Mouse (Mus musculus) cerebellum, adult 9-10 months (tissue): Measurements from ENCODE around the gene Iffo1.
"Not testable (repeated sequence)": the region's sequence is repeated elsewhere in the genome, so short reads cannot be mapped to it uniquely, and the experiment has no call there.

ENCODE experiments used
- DNase-seq: peaks from one replicate; pipeline ENCODE4 v3.0.0; 2022

Iffo1 gene

DNA sequence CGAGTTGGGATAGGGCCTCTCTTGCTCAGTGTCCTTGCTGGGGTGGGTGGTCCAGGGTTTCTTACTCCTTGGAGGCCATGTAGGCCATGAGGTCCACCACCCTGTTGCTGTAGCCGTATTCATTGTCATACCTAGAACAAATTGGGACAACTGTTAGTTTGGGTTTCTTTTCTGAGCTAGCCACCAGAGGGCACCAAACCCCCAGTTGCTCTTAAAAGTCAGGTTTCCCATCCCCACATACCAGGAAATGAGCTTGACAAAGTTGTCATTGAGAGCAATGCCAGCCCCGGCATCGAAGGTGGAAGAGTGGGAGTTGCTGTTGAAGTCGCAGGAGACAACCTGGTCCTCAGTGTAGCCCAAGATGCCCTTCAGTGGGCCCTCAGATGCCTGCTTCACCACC lies 16.9 kb downstream of the Iffo1 start:
- peak; percentile 75 for DNase-seq

DNA sequence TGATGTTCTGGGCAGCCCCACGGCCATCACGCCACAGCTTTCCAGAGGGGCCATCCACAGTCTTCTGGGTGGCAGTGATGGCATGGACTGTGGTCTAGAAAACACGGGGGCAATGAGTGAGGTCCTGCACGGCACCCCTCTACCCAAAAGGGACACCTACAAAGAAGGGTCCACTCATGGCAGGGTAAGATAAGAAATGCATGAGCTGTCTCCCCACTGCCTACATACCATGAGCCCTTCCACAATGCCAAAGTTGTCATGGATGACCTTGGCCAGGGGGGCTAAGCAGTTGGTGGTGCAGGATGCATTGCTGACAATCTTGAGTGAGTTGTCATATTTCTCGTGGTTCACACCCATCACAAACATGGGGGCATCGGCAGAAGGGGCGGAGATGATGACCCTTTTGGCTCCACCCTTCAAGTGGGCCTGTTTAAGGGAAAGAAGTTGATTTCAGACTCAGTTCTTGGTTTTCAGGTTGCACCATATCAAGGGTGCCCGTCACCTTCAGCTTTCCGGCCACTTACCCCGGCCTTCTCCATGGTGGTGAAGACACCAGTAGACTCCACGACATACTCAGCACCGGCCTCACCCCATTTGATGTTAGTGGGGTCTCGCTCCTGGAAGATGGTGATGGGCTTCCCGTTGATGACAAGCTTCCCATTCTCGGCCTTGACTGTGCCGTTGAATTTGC lies 17.7 kb downstream of the Iffo1 start:
- not testable (repeated sequence) for DNase-seq

- DNase-seq = peak; percentile 66
Measured at GRCm38 (mm10) chr6:125163801-125164657, 19.0 kb downstream of the Iffo1 start.

DNA sequence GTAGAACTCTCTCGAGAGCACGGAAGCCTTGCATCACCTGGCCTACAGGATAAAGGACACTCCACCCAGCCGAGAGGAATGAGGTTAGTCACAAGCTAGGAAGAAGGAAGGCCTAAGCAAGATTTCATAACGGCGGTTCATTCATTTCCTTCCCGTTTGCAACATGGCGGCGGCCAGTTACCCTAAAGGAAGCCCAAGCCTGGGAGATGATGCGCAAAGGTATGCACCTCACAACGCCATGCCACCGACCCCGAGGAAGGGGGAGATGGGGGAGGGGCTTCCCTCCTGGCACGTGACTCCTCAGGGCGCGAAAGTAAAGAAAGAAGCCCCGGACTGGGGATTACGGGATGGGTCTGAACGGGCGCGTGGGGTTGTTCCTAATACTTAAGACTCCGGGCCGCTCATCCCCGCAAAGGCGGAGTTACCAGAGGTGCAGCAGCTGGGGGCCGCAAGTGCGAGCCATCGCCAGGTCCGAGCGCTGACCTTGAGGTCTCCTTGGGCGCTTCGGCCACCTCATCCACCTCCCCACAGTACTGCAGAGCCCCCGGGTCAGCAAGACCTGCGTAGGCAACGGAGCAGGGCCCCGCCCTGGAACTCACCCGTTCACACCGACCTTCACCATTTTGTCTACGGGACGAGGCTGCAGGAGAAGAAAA lies 19.8 kb downstream of the Iffo1 start:
- DNase-seq = peak; percentile 82

DNA sequence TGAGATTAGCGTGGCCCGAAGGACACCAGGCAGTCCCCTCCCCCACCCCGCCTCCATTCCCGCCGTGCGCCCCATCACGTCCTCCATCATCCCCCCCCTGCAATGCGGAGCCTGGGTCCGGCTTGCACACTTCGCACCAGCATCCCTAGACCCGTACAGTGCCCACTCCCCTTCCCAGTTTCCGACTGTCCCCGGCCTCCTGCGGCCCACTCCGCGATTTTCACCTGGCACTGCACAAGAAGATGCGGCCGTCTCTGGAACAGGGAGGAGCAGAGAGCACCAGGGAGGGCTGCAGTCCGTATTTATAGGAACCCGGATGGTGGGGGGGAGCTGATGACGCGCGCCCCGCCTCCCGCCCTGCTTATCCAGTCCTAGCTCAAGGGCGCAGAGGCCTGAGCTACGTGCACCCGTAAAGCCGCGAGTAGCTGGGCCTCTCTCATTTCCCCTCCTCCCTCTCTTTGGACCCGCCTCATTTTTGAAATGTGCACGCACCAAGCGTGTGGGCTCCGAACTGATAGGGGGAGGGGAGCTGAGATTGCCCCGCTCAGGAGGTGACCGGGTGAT lies 20.4 kb downstream of the Iffo1 start:
- peak; percentile 99 for DNase-seq

DNA sequence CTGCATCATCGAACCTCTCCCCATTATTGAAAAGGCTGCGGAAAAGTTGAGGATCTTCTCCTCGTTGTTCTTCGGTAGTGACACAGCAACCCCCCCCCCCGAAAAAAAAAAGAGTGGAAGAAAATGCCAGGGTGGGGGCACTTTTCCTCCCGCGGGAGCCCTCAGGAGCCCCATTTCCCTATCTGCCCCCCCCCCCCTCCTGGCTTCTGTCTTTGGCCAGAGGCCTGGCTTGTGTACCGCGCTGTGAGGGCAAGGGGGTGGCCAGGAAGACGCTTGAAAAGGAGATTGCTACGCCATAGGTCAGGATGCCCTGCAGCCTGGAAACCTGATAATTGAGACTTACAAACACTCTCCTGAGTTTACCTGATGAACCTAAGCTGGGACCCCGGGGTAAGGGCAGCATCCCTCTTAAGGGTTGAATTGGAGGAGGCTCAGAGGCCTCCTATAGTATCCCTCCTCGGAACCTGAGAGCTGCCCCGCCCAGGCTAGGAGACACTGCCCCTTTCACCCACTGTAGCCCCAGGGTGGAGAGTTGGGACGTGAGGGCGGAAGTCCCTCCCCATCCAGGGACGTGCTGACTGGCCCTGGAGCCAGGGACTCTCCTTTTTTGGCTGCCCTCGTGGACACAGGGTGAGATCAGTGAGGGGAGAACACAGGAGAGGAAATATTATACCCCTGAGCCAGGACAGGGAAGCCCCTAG lies 21.2 kb downstream of the Iffo1 start, which contains the start of gene Gapdh:
Gapdh (minus strand) TSS at position 417 of the 701 bp plus-strand sequence.
- peak; percentile 89 for DNase-seq

GRCm38 (mm10) chr6:125166861-125167650 lies 22.0 kb downstream of the Iffo1 start:
- peak; percentile 74 for DNase-seq

GRCm38 (mm10) chr6:125168086-125168485 lies 23.0 kb downstream of the Iffo1 start:
- DNase-seq = no peak

DNA sequence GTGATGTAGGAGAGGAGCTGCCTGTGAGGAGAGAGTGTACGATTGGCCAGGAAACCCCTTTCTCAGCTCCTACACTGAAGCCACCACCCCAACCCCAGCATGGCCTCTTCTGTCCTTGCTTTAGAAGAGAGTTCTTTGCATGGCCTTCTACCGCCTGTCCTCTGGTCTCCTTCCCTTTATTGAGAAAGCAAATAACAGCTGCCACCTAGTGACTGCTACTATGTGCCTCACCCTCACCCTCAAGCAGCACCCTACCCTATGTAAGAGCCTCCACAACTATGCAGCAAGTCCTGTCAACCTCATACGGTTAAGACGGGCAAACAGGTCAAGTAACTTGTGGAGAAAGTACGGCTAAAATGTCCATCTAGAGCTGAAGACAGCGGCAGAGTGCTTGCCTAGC lies 25.2 kb downstream of the Iffo1 start:
- DNase-seq = no peak

DNA sequence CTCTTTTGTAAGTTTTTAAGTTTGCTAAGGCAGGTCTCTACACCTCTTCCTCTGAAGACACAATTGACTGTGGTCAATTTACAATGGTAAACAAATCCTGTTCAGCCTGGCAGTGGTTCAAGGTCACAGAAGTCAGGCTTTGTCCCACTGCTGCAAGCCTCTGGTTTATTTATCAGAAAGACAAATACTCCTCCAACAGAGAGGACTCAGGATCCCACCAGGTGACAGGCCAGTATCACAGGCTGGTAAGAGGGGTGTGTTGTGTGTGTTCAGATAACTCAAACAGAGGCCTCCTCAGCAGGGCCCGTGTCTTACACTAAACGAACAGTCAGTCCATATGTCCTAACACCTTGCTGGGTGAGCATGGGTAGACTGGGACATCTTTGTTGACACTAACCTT lies 27.4 kb downstream of the Iffo1 start:
- DNase-seq = no peak

GRCm38 (mm10) chr6:125173256-125173655 lies 28.2 kb downstream of the Iffo1 start:
- no peak for DNase-seq

- no peak for DNase-seq
Measured at GRCm38 (mm10) chr6:125175469-125175868, 30.4 kb downstream of the Iffo1 start.

- DNase-seq = no peak
Measured at GRCm38 (mm10) chr6:125179601-125180000, 34.6 kb downstream of the Iffo1 start.

DNA sequence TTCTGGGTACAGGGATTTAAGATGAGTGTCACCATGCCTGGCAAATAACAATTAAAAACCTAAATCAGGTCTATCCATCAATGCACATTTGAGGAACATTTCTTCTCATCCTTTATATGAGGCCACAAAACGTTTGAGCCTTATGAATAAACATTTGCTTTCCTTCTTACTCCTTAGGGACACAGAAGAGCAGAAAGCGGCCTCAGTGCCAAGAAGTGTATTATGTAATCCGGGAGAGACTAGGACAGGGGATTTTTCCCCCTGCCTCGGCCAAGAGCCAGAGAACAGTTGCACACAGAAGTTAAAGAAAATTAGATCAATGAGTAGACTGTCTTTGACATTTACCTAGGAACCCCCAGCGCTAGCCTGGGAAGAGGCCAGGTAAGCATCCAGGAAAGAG lies 37.1 kb downstream of the Iffo1 start:
- DNase-seq = no peak

DNA sequence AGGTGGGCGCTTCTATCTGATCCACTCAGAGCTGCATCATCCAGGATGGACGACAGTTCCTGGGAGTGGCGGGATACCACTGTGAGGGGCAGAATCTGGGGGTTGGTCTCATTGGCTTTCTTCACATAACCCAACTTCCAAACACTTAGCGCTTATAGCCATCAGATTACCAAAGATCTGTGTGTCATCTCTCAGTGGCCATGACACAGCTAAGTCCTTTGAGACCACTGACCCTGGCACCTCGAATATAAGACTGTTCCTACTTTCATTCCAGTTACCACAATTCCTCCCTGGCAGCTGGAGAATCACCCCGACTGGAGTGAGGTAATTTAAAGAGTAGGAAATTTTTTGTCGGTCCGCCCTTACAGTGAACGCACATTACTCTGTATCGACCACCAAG lies 41.2 kb downstream of the Iffo1 start:
- no peak for DNase-seq

GRCm38 (mm10) chr6:125190816-125191215 lies 45.8 kb downstream of the Iffo1 start:
- peak; percentile 34 for DNase-seq

DNA sequence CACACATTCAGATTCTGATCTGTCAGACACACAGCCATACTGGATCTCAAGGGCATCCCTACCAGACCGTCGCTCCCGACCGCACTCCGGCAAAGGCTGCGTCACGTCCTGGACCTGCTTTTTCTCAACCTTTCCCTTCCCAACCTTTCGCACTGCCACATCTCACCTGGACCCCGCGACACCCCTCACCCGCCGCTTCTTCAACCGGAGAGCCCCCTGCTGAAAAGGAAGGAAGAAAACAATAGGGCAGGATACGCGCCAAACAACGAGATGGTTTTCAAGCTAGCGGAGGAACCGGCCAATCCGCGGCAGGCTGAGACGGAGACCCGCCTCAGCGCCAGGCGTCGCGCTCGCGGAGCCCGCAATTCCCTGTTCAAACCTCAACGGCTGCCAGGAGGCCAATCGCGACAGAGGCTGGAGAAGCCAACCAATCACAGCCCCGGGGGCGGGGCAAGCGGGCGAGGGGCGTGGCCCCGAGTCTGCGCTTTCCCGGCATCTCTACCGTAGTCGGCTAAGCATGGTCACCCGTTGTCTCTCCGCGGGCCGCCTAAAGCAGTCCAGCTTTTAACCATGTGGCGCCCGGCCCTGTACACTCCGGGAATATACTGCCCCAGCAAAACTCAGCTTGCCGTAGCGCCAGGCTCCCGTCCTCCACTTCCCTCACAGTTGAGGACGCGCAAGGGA lies 46.4 kb downstream of the Iffo1 start, which contains the start of the genes Ncapd2 and Mrpl51:
Ncapd2 (minus strand) TSS at position 370 of the 684 bp plus-strand sequence.
Mrpl51 (plus strand) TSS at position 470 of the 684 bp plus-strand sequence.
- DNase-seq = peak; percentile 97

GRCm38 (mm10) chr6:125192016-125192714 lies 47.1 kb downstream of the Iffo1 start:
- DNase-seq = peak; percentile 95

DNA sequence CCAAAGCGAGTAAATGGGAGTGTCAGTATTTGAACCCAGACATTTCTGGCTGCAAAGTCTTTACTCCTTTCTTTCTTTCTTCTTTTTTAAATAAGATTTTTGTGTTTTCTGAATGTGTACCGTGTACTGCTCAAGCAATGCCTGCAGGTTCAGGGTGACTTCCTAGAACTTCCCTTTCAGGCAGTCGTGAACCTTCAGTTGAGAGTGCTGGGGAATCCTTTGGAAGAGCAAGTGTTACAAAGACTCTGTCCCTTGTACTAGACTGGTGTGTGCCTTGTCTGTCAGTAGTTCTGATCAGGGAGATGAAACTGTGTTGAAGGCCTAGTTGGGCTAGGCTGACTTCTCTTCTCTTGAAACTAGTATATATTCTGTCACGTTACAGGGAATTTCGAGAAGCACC lies 47.8 kb downstream of the Iffo1 start:
- DNase-seq = no peak

DNA sequence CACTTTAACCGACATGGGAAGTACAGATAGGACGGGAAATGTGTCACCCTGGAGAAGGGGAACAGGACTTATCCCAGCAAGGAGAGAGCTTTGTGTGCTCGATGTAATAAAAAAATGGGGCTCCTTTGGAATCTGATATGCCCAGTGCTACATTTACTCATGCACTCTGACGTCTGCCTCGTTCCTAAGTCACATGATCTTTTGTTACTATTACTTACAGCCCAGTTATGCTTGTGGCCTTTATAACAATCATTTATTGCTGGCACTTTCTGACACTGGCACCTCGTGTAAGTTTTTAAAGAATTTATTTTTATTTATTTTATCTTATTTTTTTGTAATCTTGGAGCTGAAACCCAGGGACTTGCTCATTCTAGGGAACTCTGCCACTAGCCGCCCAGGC lies 48.3 kb downstream of the Iffo1 start:
- no peak for DNase-seq
